7 mouse cellular contexts compared by ENCODE assay signal in the genomic region with DNA sequence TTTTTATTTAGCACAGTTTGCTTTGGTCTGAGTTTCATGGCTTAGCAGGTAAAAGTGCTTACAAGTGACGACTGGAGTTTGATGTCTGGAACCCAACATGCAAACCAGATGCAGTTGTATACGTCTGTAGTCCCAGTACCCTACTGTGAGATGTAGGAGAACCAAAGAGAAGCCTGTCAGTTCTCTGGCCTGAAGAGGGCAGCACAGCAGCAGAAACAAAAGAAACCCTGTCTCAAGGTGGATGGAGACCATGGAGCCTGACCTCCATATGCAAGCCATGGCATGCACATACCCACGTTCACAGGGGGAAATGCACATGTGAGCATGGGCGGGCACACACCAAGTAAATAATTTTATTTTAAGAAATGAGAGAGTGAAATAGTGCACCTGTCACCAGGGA. TPM values are rescaled to one million over a fixed set of nuclear protein-coding genes. Genes with fewer than 3 reads are reported as not detected.
DNase-seq lines count a peak whose midpoint lies in the region; ATAC-seq and TF ChIP-seq lines count a peak whose summit lies in the region.

No protein-coding gene starts in this region.

- H3K9ac ChIP-seq in liver, embryonic 14.5 days (replicated peaks), result no peak overlapping the region

- no peaks in the 10 kb centered on the region for H3K27me3 ChIP-seq in kidney, adult 2 months (replicated peaks; ENCODE audit: control insufficient read depth, insufficient read depth, low read length)
- no peaks in the 10 kb centered on the region for H3K27me3 ChIP-seq in liver, embryonic 14.5 days (ENCODE audit: control insufficient read depth, insufficient read depth, low read length)

- no peaks in the 10 kb centered on the region for H3K4me1 ChIP-seq in kidney, adult 2 months (ENCODE audit: control insufficient read depth, insufficient read depth, low read length)
- H3K4me1 ChIP-seq in liver, embryonic 14.5 days (replicated peaks; ENCODE audit: control insufficient read depth in 2 of 2, insufficient read depth in 2 of 2, low read length in 1 of 2), result no peaks in the 10 kb centered on the region

- DNase-seq in 3T3-L1 (ENCODE audit: low read depth, low spot score) (peak; percentile 83), 416B (ENCODE audit: low read depth) (peak; percentile 78)
- DNase-seq in adrenal gland, postnatal 25 days, result peak; percentile 65
- peak; percentile 46 for DNase-seq in forelimb bud, embryonic 11.5 days (ENCODE audit: low read depth, low spot score)
- DNase-seq in kidney, adult 2 months, result peak; percentile 74
- no peak for DNase-seq in liver, embryonic 14.5 days (ENCODE audit: low read depth in 3 of 3, low spot score in 3 of 3)
- peak; percentile 16 for DNase-seq in right cerebral cortex, postnatal 4 days

- TF ChIP-seq CTCF in kidney, adult 2 months (conservative IDR thresholded peaks at IDR 0.05; ENCODE audit: insufficient read depth, insufficient read length, low read depth, low read length), result peak; percentile 88
- TF ChIP-seq CTCF in liver, embryonic 14.5 days (IDR thresholded peaks at IDR 0.05; ENCODE audit: low read depth), result peak; percentile 65

- H3K4me2 ChIP-seq in liver, embryonic 14.5 days (ENCODE audit: low read depth), result no peak overlapping the region

- H3K4me3 ChIP-seq in kidney, adult 2 months (ENCODE audit: insufficient read depth, low read depth, low read length), result no peak overlapping the region
- H3K4me3 ChIP-seq in liver, embryonic 14.5 days (ENCODE audit: insufficient read depth in 1 of 2, low read depth in 2 of 2, low read length in 2 of 2), result no peak overlapping the region

- ATAC-seq in liver, embryonic 14.5 days (ENCODE audit: insufficient read depth), result no peak

- no peak overlapping the region for H3K27ac ChIP-seq in kidney, adult 2 months (ENCODE audit: insufficient read depth, low read depth, low read length)
- H3K27ac ChIP-seq in liver, embryonic 14.5 days, result no peak overlapping the region

- no peak for TF ChIP-seq EP300 in liver, embryonic 14.5 days (IDR thresholded peaks at IDR 0.05; ENCODE audit: low read depth)

- no peak for TF ChIP-seq POLR2A in kidney, adult 2 months (IDR thresholded peaks at IDR 0.05; ENCODE audit: low read depth, low read length)

- H3K36me3 ChIP-seq in kidney, adult 2 months (ENCODE audit: control insufficient read depth, insufficient read depth, low read length), result no peaks in the 10 kb centered on the region
- H3K36me3 ChIP-seq in liver, embryonic 14.5 days (replicated peaks; ENCODE audit: control insufficient read depth, insufficient read depth, low read depth), result no peaks in the 10 kb centered on the region

- 30% methylated on average over 4 of the region's 4 CpGs for WGBS in kidney, adult 2 months
- WGBS in liver, embryonic 14.5 days (ENCODE audit: insufficient replicate concordance), result 27% methylated on average over 4 of the region's 4 CpGs

- H3K9me3 ChIP-seq in liver, embryonic 14.5 days (ENCODE audit: control insufficient read depth, low read length), result no peaks in the 10 kb centered on the region

RNA-seq across cellular contexts. Expression of gene Nod1, which starts 54.9 kb away (rescaled TPM):
- 9.5 and 10.5 TPM in 2 replicates for total RNA-seq in adrenal gland, postnatal 25 days (2021)
- 14.0 and 18.7 TPM in 2 replicates for polyA plus RNA-seq in kidney, adult 2 months (2012; rRNA removed)
- 1.9 TPM in 2 replicates for polyA plus RNA-seq in liver, embryonic 14.5 days (2012; rRNA removed)
- polyA plus RNA-seq in liver, embryonic 14.5 days (2014; fragmentation: Nextera tagmentation; extraction: Ambion mirVana), result 1.4 and 1.5 TPM in 2 replicates

Comparison
In these comparisons a context has a peak if more than half of its experiments do, and no peak if none do; other contexts are left out.
1. DNase-seq: peak in 3T3-L1 (single experiment), 416B (single experiment), adrenal gland, postnatal 25 days (single experiment), forelimb bud, embryonic 11.5 days (single experiment), kidney, adult 2 months (single experiment) and right cerebral cortex, postnatal 4 days (single experiment); none in liver, embryonic 14.5 days (0 of 3).